Mouse (Mus musculus) liver, embryonic 14.5 days (tissue): ENCODE measurements around the gene Klhl26.

ENCODE experiments used
- CTCF ChIP-seq: IDR thresholded peaks from 2 replicates; pipeline ENCODE4 v1.5.1; 2016; ENCODE audit warnings: antibody characterized with exemption, low read depth, control low read depth
- EP300 ChIP-seq: IDR thresholded peaks from 2 replicates; pipeline ENCODE4 v1.6.1; 2016; ENCODE audit warnings: antibody characterized with exemption, low read depth

- TF ChIP-seq CTCF (peak; percentile 58), EP300 (no peak)
These were observed 72.6 kb downstream of the Klhl26 start for GRCm38 (mm10) chr8:70404212-70404611.
